Mouse (Mus musculus) urinary bladder, postnatal 10 days (tissue): ENCODE results near the gene Olfr147.
"Not testable (repeated sequence)": the region's sequence is repeated elsewhere in the genome, so short reads cannot be mapped to it uniquely, and the experiment has no call there.

ENCODE experiments used
- DNase-seq: peaks from one replicate; pipeline ENCODE4 v3.0.0; 2022; ENCODE audit warnings: low spot score

Gene Olfr147

DNA sequence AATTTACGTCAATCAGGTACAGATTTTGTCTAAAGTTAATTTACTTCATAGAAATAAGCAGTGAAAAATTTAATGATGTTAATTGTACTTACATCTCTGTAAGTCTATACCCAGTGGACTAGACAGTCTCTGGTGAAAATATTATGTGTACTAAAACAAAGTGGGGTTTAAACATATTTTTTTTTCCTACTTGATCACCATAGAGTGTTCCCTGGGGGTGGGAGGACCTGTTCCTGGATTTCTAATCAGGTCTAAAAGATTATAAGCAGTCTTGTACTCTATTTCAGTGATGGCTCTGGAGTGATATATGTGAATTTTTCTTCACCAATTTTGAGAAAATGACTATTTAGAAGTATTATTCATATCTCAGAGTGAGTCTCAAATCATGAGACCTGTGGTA, at the start of gene Olfr147:
TSS of gene Olfr147 (plus strand) at position 301 of the 400 bp plus-strand sequence.
- DNase-seq: no peak

DNA sequence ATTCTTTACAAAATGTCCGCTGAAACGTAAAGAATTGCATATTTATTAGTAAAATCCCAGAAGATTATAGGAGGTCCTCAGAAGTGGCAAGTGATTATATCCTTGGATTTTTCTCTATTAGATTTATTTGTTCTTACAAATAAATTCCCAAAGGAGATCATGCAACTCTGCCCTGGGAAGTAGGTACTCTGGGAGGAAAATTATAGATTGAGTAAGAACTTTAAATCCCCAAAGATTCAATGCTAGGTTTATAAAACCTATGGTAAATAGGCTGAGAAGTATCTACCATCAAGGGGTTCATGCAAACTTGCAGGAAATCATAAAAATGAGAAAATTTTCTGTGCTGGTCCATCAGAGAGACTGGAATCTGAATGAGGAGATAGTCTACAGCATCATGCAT, 34.9 kb upstream of the Olfr147 start, which contains the start of gene Olfr250:
TSS of gene Olfr250 (plus strand) at position 301 of the 400 bp plus-strand sequence.
- no peak for DNase-seq

DNA sequence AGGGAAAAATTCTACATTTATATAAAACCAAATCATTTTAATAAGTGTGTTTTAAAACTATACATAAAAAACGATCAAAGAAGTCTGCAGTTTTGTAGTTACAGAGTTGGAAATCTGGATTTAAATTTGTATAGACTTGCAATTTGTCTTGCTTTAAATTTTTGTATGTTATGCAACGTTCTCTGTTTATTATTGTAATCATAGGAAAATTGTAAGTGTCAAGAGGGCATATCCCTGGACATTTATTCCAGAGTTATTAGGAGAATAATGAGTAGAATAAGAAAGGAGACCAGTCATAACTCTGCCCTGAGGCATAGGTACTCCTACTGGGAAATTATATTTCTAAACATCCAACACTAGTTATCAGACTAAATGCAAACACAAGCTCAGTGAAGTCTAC, 24.7 kb upstream of the Olfr147 start, which contains the start of gene Olfr251:
TSS of gene Olfr251 (plus strand) at position 301 of the 400 bp plus-strand sequence.
- DNase-seq: no peak

DNA sequence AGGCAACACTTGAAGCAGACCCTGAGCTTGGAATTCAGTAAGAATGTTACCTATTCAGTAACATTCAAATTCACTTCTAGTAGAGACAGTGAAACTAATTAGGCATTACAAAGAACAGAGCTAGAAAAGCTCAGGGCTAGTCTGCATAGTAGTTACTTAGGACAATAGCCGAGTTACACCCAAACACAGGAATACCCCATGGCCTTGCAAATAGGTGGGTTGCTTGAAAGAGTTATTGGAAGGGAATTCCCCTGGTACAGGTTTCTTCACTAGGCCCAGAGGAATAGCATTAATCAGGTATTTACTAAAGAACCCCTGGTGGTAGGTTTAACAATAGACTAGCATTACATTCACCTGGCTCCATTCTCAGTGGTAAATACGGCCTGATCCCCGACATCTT, 6.0 kb downstream of the Olfr147 start:
- DNase-seq: not testable (repeated sequence)

DNA sequence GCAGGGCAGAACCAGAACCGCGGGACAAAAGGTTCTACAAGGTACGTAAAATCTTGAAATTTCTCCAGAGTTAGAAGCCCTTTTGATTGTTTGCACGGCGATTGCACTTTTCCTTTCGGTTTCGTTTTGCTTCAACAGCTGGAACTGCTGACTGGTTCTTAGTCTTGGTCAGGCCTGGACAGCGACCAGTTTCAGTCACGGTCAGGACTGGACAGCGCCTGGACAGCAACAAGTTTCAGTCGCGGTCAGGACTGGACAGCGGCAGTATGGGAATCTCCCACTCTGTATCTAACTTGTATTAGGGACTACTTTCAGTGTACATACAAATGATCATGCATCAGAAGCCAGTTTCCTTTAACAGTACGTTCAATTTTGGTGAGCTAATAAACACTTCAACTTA, 12.0 kb downstream of the Olfr147 start:
- DNase-seq: not testable (repeated sequence)

DNA sequence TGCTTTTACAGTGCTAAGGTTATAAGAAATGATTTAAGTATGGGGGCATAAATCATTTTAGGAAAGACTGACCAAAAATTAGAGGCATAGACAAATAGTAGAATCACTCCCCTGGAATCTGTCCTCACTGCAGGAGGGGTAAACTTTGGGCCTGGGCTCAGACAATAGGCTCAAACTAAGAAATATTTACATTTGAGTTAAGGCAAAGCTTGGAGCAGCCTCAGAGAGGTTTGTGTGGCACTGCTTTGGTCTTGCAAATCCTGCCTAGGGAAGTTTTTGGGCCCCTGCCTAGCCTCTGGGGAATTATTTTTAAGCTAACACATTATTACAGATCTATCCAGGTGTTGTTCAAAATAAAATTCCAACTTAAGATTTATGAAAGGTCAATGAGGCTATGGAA, 22.3 kb downstream of the Olfr147 start:
- DNase-seq: no peak

DNA sequence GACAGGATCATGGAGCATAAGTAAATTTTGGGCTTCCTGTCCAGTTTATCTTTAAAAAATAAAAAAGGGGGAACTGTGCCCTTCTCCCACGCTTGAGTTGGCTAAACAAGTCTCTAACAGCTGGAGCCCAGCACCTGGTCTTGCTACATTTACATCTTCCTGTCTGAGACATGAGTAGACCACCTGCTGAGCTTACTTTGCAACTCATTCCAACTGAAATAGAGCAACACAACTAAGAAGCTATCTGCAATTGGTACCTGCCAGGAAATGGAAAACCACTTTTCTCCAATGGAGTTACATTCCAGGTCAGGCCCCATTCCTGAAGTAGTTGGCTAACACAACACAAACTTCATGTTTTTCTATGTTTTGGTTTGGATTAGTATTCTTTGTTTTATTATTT, 25.5 kb downstream of the Olfr147 start:
- DNase-seq: no peak

DNA sequence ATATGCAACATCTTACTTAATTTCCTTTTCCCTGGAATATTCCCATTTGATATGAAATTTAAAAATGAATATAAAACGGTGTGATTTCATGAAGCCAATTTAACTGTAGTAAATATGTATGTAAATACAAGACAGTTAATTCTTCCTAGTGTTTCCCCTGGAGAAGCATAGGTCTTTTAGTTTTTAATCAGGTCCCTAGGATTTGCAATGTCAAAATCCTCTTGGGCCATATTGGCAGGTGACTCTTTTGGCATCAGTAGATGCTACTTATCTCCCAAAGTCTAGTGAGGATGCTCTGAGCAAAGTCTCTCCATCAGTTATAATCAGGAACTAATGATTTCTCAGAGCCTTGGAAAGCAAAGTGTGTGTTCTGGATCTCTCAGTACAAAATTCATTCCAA, 27.7 kb downstream of the Olfr147 start, which contains the start of gene Olfr901:
TSS of gene Olfr901 (plus strand) at position 301 of the 400 bp plus-strand sequence.
- no peak for DNase-seq

DNA sequence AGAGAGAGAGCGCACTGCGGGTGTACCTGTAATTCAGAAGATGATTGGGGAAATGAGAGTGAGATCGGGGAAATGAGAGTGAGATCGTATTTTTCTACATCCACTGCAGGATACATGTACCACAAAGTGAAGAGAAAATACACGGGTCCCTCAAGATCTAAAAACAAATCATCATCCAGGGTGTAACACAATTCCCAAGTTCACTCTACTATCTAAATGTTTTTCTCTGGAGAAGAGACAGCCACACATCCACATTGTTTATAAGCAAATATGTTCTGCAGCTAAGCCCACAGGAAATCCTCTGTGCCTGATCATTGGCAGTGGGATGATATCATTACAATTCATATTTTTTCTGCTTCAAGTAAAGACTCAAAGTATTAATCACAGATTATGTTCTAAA, 45.9 kb downstream of the Olfr147 start, which contains the start of gene Olfr902:
TSS of gene Olfr902 (plus strand) at position 301 of the 400 bp plus-strand sequence.
- no peak for DNase-seq
